Mouse (Mus musculus) kidney, postnatal 14 days (tissue): ENCODE results near the gene Sept1.
A peak's percentile ranks its signal among the peaks of the same experiment; 100 is the strongest.

Experiments
- DNase-seq: peaks from one replicate; pipeline ENCODE4 v3.0.0; 2022; ENCODE audit warnings: mixed read lengths

Gene Sept1

GRCm38 (mm10) chr7:127217901-127218642 is 14.9 kb downstream of the Sept1 start:
- no peak for DNase-seq

GRCm38 (mm10) chr7:127217475-127217874 is 15.5 kb downstream of the Sept1 start:
- peak; percentile 7 for DNase-seq

- DNase-seq = no peak
These were observed 16.6 kb downstream of the Sept1 start for GRCm38 (mm10) chr7:127216307-127216706.

- DNase-seq = peak; percentile 76
These were observed 17.7 kb downstream of the Sept1 start for GRCm38 (mm10) chr7:127214981-127215871.

GRCm38 (mm10) chr7:127214521-127214920 is 18.4 kb downstream of the Sept1 start:
- peak; percentile 40 for DNase-seq

- DNase-seq = no peak
These were observed 19.0 kb downstream of the Sept1 start for GRCm38 (mm10) chr7:127213930-127214329.

- DNase-seq = peak; percentile 50
These were observed 19.4 kb downstream of the Sept1 start for GRCm38 (mm10) chr7:127213485-127213884.

- peak; percentile 4 for DNase-seq
These were observed 20.3 kb downstream of the Sept1 start for GRCm38 (mm10) chr7:127212432-127213250.

- no peak for DNase-seq
These were observed 21.8 kb downstream of the Sept1 start for GRCm38 (mm10) chr7:127211014-127211745.

GRCm38 (mm10) chr7:127210266-127210665 is 22.7 kb downstream of the Sept1 start:
- DNase-seq = no peak

GRCm38 (mm10) chr7:127209851-127210250 is 23.1 kb downstream of the Sept1 start:
- DNase-seq = no peak

- peak; percentile 98 for DNase-seq
These were observed 24.1 kb downstream of the Sept1 start, which contains the start of gene Mylpf for GRCm38 (mm10) chr7:127208553-127209438. TSS of gene Mylpf (plus strand) at chr7:127208890.

- no peak for DNase-seq
These were observed 24.7 kb downstream of the Sept1 start, which contains the start of gene Tbc1d10b for GRCm38 (mm10) chr7:127208295-127208552. TSS of gene Tbc1d10b (minus strand) at chr7:127208468.

- no peak for DNase-seq
These were observed 25.3 kb downstream of the Sept1 start for GRCm38 (mm10) chr7:127207374-127208294.

GRCm38 (mm10) chr7:127206606-127207005 is 26.3 kb downstream of the Sept1 start:
- DNase-seq = no peak

GRCm38 (mm10) chr7:127196484-127196883 is 36.4 kb downstream of the Sept1 start:
- DNase-seq = no peak

GRCm38 (mm10) chr7:127195544-127196295 is 37.2 kb downstream of the Sept1 start, which contains the start of gene Cd2bp2:
TSS of gene Cd2bp2 (minus strand) at chr7:127196050.
- peak; percentile 97 for DNase-seq

GRCm38 (mm10) chr7:127194633-127195029 is 38.3 kb downstream of the Sept1 start:
- DNase-seq = no peak

- no peak for DNase-seq
These were observed 38.8 kb downstream of the Sept1 start for GRCm38 (mm10) chr7:127194011-127194632.
